Mouse (Mus musculus) 416B (cell line): ENCODE measurements around the gene Llph.

Experiments used
- DNase-seq: peaks from one replicate; pipeline ENCODE4 v3.0.0; 2011; ENCODE audit warnings: low read depth

Gene Llph

GRCm38 (mm10) chr10:120219578-120220359 lies 7.1 kb upstream of the Llph start:
- peak; percentile 14 for DNase-seq

- no peak for DNase-seq
Observed at GRCm38 (mm10) chr10:120220776-120221175, 6.1 kb upstream of the Llph start.

- peak; percentile 78 for DNase-seq
Observed at GRCm38 (mm10) chr10:120231718-120232117, 4.8 kb downstream of the Llph start.

GRCm38 (mm10) chr10:120233655-120234367 lies 6.9 kb downstream of the Llph start:
- DNase-seq, result peak; percentile 77

- DNase-seq, result no peak
Observed at GRCm38 (mm10) chr10:120236855-120237254, 10.0 kb downstream of the Llph start.

GRCm38 (mm10) chr10:120238241-120238640 lies 11.4 kb downstream of the Llph start:
- DNase-seq, result no peak

GRCm38 (mm10) chr10:120239476-120239875 lies 12.6 kb downstream of the Llph start:
- DNase-seq, result no peak

- DNase-seq, result no peak
Observed at GRCm38 (mm10) chr10:120242421-120242820, 15.6 kb downstream of the Llph start.

GRCm38 (mm10) chr10:120245681-120246080 lies 18.8 kb downstream of the Llph start:
- DNase-seq, result no peak

- DNase-seq, result peak; percentile 90
Observed at GRCm38 (mm10) chr10:120246994-120247750, 20.3 kb downstream of the Llph start.

- DNase-seq, result peak; percentile 21
Observed at GRCm38 (mm10) chr10:120250911-120251683, 24.2 kb downstream of the Llph start.

GRCm38 (mm10) chr10:120251791-120252190 lies 24.9 kb downstream of the Llph start:
- DNase-seq, result no peak

- peak; percentile 28 for DNase-seq
Observed at GRCm38 (mm10) chr10:120252800-120253199, 25.9 kb downstream of the Llph start.

- peak; percentile 71 for DNase-seq
Observed at GRCm38 (mm10) chr10:120257231-120257630, 30.4 kb downstream of the Llph start.

- DNase-seq, result no peak
Observed at GRCm38 (mm10) chr10:120267790-120268189, 40.9 kb downstream of the Llph start.

GRCm38 (mm10) chr10:120269946-120270345 lies 43.1 kb downstream of the Llph start:
- peak; percentile 28 for DNase-seq

- peak; percentile 73 for DNase-seq
Observed at GRCm38 (mm10) chr10:120270777-120271176, 43.9 kb downstream of the Llph start.

- DNase-seq, result no peak
Observed at GRCm38 (mm10) chr10:120271318-120271717, 44.4 kb downstream of the Llph start.

GRCm38 (mm10) chr10:120271879-120272269 lies 45.0 kb downstream of the Llph start:
- no peak for DNase-seq

GRCm38 (mm10) chr10:120272270-120272883 lies 45.5 kb downstream of the Llph start:
- DNase-seq, result no peak

- no peak for DNase-seq
Observed at GRCm38 (mm10) chr10:120273335-120273734, 46.5 kb downstream of the Llph start.
